Mouse (Mus musculus) forebrain, embryonic 16.5 days (tissue): ENCODE measurements at regions not wholly inside any gene's neighbourhood (a gene's known extent, or its start where the extent isn't known, plus 50 kb on each side); places are given as distances from the start of the nearest gene placed in this dataset.

Experiments
- ATAC-seq: fragments of 200-750 bp; cut with Nextera tagmentation; 2 replicates; pipeline ENCODE4 v1.8.0; 2017; ENCODE audit warnings: mild to moderate bottlenecking, moderate library complexity
- H3K27ac ChIP-seq: fragments of 300-500 bp; sonication (generic); 2 replicates; pipeline ENCODE4 v1.5.1; 2014; ENCODE audit warnings: low read length, control low read depth
- H3K27me3 ChIP-seq: fragments of 300-500 bp; sonication (generic); replicated peaks from 2 replicates; pipeline ENCODE4 v1.6.1; 2014; ENCODE audit warnings: low read length; ENCODE audit not compliant: control insufficient read depth, insufficient read depth
- H3K36me3 ChIP-seq: fragments of 300-500 bp; sonication (generic); 2 replicates; pipeline ENCODE4 v1.6.1; 2014; ENCODE audit not compliant: control insufficient read depth, insufficient read depth
- H3K4me1 ChIP-seq: fragments of 300-500 bp; sonication (generic); replicated peaks from 2 replicates; pipeline ENCODE4 v1.6.1; 2014; ENCODE audit warnings: low read length; ENCODE audit not compliant: control insufficient read depth, insufficient read depth
- H3K4me2 ChIP-seq: fragments of 300-500 bp; sonication (generic); 2 replicates; pipeline ENCODE4 v1.6.1; 2014; ENCODE audit warnings: mild to moderate bottlenecking, low read length, control low read depth
- H3K4me3 ChIP-seq: fragments of 300-500 bp; sonication (generic); replicated peaks from 2 replicates; pipeline ENCODE4 v1.5.1; 2014; ENCODE audit warnings: mild to moderate bottlenecking, low read length, control low read depth
- H3K9ac ChIP-seq: fragments of 300-500 bp; sonication (generic); replicated peaks from 2 replicates; pipeline ENCODE4 v1.6.1; 2014; ENCODE audit warnings: low read depth, low read length, control low read depth
- H3K9me3 ChIP-seq: fragments of 300-500 bp; sonication (generic); 2 replicates; pipeline ENCODE4 v1.6.1; 2016; ENCODE audit warnings: low read length; ENCODE audit not compliant: control insufficient read depth
- WGBS: fragments of 180-500 bp; shearing (Covaris S2); extraction: QIAGEN DNeasy Blood & Tissue Kit; methylation state at CpG from one replicate; pipeline ENCODE4 v1.1.7; 2014; 5-methylcytosine and 5-hydroxymethylcytosine counted together

DNA sequence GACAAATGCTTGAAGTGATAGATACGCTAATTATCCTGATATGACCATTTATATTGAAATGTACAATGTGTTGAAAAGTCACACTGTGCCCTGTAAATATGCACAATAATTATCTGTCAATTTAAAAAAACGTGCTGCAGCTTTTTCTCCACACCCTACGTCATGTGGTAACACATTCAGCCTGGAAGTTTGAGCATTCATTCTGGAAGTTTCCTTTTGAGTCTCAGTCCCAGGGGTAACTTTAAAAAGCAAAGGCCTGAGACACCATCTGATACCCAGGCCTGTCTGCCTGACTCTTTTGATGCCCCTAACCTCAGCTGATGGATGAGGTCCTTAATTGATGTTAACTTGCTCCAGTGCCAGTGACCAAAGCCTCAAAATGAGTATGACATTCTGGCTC is 141.7 kb upstream of the Spdye4c start:
- no peak for ATAC-seq
- 72% methylated on average over 3 of the region's 3 CpGs for WGBS

DNA sequence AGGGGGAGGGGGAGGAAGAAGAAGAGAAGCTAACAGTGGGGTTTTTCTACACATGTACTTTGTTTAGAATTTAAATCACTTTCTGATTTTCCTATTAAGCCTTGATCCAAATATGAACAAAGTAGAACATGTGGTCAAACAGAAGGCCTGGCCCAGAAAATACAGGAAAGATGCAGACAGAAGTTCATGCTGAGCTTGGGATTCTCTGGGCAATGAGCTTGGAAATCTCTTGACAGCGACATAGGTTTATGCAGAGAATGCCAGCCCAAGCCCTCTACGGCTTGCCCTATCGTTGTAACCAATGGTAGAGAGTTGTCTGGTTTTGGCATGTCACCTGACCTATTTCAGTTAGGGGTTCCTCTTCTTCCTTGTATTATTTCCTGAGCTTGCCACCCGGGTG is 141.0 kb upstream of the Spdye4c start:
- ATAC-seq = no peak
- no peaks in the 10 kb centered on the region for H3K4me1 ChIP-seq
- no peaks in the 10 kb centered on the region for H3K27me3 ChIP-seq
- H3K9me3 ChIP-seq = no peaks in the 10 kb centered on the region
- H3K27ac ChIP-seq = no peak overlapping the region
- H3K36me3 ChIP-seq = no peaks in the 10 kb centered on the region
- no peak overlapping the region for H3K9ac ChIP-seq
- no peak overlapping the region for H3K4me2 ChIP-seq
- WGBS = 83% methylated on average over 4 of the region's 4 CpGs
- no peak overlapping the region for H3K4me3 ChIP-seq

More for the DNA sequence above, 141.7 kb upstream of the Spdye4c start:
- Histone ChIP-seq H3K27ac (no peak overlapping the region), H3K27me3 (no peaks in the 10 kb centered on the region), H3K4me3 (no peak overlapping the region), H3K4me2 (no peak overlapping the region), H3K9ac (no peak overlapping the region), H3K36me3 (no peaks in the 10 kb centered on the region), H3K9me3 (no peaks in the 10 kb centered on the region), H3K4me1 (peaks cover 4% of the 10 kb centered on the region)

DNA sequence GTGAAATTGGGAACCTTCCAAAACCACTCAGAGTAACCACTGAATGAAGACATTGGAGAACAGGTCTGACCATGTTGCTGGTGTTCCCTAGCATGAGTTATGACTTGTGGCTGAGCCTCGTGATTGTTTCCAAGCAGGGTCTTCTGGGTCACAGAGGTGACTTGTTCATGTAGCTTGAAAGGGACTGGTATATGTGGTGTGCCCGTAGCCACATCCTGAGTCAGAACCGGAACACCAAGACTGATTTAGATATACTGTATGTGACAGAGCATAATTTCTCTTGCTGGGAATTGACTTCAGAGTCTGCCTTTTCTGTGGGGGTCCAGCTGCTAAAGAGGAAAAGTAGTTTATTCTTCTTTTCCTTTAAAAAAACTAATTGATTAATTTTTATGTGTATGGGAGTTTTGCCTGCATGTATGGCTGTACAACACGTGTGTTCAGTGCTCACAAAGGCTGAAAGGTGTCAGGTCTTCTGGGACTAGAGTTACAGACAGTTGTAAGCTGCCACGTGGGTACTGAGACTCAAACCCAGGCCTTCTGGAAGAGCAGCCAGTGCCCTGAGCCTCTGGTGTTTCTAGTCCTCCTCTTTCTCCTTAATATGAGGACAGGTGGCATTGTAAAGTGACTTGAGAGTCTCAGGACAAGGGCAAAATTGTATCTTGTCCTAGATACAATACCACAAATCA is 139.3 kb upstream of the Spdye4c start:
- H3K9ac ChIP-seq = no peak overlapping the region
- H3K9me3 ChIP-seq = no peaks in the 10 kb centered on the region
- ATAC-seq = no peak
- 79% methylated on average over 5 of the region's 5 CpGs for WGBS
- H3K36me3 ChIP-seq = no peaks in the 10 kb centered on the region
- no peak overlapping the region for H3K4me2 ChIP-seq
- H3K27ac ChIP-seq = no peak overlapping the region
- no peaks in the 10 kb centered on the region for H3K4me1 ChIP-seq
- no peaks in the 10 kb centered on the region for H3K27me3 ChIP-seq
- H3K4me3 ChIP-seq = no peak overlapping the region

DNA sequence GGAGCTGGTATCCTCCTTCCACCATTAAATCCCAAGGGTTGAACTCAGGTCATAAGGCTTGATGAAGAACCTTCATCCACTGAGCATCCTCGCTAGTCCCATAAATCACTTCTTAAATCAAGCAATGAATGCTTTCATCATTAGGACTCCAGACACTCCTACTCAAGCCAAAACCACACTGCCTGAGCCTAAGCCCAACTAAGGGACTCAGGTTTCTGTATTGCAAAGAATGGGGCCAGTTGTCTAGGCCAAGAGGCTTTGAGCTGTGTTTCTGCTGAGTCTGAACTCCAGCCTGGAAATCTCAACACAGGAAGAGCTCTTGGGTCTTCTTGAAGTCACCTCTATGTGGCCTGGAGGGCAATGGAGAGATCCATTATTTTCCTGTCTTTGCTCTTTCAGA is 138.4 kb upstream of the Spdye4c start:
- Histone ChIP-seq H3K36me3 (no peaks in the 10 kb centered on the region), H3K4me1 (no peaks in the 10 kb centered on the region), H3K9ac (no peak overlapping the region), H3K4me2 (no peak overlapping the region), H3K27ac (no peak overlapping the region), H3K9me3 (no peaks in the 10 kb centered on the region), H3K27me3 (no peaks in the 10 kb centered on the region), H3K4me3 (no peak overlapping the region)
- ATAC-seq = no peak
- 100% methylated on average over 1 of the region's 1 CpGs for WGBS

DNA sequence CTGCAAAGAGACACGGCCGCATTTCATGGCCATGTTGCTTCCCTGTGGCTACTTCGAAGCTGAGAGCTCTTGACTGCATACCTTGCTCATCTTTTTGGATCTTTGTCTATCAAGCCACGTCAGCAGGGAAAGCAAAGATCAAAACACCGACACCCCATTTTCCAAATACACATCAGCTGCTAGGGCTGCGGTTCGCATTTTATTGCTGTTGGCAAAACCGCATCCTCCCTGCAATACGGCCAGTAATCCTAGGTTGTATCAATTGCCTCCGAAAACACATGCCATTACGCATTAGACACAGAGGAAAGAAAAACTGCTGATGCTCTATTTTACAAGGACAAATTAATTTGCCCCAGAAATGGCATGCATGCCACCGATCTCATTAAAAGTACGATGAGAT is 136.5 kb upstream of the Spdye4c start:
- Histone ChIP-seq H3K36me3 (no peaks in the 10 kb centered on the region), H3K4me1 (no peaks in the 10 kb centered on the region), H3K4me2 (no peak overlapping the region), H3K27ac (no peak overlapping the region), H3K4me3 (no peak overlapping the region), H3K9me3 (no peaks in the 10 kb centered on the region), H3K9ac (no peak overlapping the region), H3K27me3 (no peaks in the 10 kb centered on the region)
- no peak for ATAC-seq
- WGBS = 90% methylated on average over 13 of the region's 13 CpGs

DNA sequence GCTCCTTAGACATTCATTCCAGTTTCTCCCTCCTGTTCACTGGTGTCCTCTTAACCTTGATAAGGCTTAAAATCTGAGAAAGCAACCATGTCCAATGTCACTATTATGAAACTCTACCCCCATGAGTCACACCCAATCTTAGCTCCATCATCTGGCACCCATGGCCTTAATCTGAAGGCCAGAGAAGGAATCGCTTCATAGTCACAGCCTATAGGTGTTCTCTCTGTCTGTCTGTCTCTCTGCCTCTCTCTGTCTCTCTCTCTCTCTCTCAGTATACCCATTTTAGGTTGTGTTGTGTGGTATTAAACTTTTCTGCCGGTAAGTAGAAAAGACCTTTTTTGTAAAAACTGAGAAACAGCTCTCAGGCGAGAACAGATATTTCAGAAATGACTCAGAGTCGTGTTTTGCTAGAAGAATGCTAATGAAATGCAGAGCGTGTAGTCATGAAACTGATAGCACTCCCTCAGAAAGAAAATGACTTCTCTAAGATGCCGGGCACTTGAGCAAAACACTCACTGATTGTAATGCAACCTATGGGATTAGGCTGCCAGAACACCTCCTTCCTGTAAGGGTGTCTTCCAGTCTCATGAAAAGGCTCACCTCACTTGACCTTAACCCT is 133.3 kb upstream of the Spdye4c start:
- no peak overlapping the region for H3K4me2 ChIP-seq
- H3K9ac ChIP-seq = no peak overlapping the region
- H3K4me3 ChIP-seq = no peak overlapping the region
- H3K27ac ChIP-seq = no peak overlapping the region
- no peaks in the 10 kb centered on the region for H3K4me1 ChIP-seq
- H3K36me3 ChIP-seq = no peaks in the 10 kb centered on the region
- H3K9me3 ChIP-seq = no peaks in the 10 kb centered on the region
- ATAC-seq = no peak
- 81% methylated on average over 6 of the region's 6 CpGs for WGBS
- no peaks in the 10 kb centered on the region for H3K27me3 ChIP-seq

DNA sequence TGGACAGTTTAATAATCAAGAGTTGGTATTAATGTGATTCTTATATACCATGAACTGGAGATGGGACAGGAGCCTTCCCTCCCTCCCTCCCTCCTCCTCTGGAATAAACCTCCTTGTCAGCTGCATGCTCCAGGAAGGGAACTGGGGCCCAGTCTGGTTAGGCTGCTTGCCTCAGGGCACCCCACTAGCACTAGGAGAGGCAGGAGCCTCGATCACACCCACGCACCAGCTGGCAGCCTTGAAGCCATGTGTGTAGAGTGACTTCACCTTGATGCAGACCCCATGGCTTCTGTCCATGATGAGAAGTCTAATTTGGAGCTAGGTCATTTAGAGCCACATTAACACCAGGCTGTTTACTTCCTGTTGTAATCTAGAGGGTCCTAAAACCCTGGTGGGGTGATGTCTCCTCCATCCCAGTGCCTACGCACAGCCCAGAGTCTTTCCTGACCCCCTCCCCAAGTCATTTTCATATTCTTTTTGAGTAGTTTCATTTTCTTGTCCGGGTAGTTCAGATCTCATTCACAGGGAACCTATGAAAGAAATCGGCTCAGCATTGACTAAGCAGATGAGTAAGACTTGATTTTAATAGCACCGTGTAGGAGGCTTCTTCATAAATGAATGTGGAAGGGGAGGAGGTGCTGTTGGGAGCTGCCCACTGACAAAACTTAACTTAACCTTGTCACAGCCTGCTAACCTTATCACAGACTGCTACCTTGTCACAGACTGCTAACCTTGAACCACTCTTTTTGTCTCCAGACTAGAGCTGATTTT is 125.6 kb upstream of the Spdye4c start:
- Histone ChIP-seq H3K9me3 (no peaks in the 10 kb centered on the region), H3K27me3 (no peaks in the 10 kb centered on the region), H3K4me1 (no peaks in the 10 kb centered on the region), H3K4me2 (no peak overlapping the region), H3K9ac (no peak overlapping the region), H3K27ac (no peak overlapping the region), H3K36me3 (no peaks in the 10 kb centered on the region), H3K4me3 (no peak overlapping the region)
- ATAC-seq = no peak
- 84% methylated on average over 6 of the region's 6 CpGs for WGBS

DNA sequence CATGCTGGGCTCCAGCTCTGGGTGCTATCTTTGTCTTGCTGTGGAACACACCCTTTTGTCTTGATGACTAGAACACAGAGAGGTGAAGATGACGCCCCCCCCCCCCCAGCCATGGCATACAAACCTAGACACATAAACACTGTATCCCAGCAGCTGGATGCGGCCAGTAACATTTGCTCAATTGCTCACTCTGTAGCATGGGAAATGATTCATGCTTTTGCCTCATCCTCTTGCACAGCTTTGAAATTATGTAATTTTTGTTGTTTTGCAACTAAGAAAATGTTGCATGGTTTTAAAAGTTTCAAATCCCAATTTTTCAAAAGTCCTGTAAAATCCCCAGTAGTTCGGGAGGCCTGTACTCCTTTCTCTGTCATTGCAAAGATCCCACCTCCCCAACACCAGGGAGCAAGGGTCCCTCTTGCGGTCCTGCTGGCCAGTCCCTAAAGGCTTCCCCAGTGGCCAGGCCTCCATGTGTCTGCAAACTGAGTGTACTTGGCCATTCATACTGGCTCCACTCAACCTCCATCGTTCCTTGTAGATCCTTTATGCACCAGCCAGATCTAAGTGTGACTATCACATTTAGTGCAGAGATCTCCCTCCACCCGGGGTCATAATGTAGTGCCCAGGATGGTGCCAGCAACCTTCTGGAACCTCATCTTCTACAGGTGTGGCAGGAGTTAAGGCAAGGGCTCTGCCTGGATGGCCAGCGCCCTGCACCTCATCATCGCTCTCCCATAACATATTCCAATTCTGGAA is 123.3 kb upstream of the Spdye4c start:
- Histone ChIP-seq H3K27me3 (no peaks in the 10 kb centered on the region), H3K4me3 (no peak overlapping the region), H3K4me2 (no peak overlapping the region), H3K27ac (no peak overlapping the region), H3K4me1 (no peaks in the 10 kb centered on the region), H3K9ac (no peak overlapping the region), H3K9me3 (no peaks in the 10 kb centered on the region), H3K36me3 (no peaks in the 10 kb centered on the region)
- ATAC-seq = no peak
- WGBS = 91% methylated on average over 8 of the region's 8 CpGs

DNA sequence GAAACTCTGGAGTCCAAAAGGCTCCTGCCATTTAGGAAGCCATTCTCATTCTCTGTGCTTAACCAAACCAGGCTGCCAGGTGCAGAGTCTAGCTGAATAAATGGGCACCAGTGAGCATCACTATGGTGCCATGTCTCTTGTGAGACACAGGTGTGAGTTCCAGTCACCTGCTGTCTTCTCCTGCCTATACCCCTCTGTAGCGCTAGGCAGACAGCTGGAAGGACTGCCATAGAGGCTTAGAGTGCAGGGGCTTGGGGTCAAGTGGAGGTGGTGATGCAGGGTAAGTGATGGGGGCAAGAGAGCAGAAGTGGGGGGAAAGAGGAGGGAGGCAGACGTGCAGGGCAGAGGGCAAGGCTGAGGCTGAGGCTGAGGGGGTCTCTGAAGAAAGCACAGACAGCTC is 122.7 kb upstream of the Spdye4c start:
- Histone ChIP-seq H3K4me2 (no peak overlapping the region), H3K9me3 (no peaks in the 10 kb centered on the region), H3K27me3 (no peaks in the 10 kb centered on the region), H3K4me1 (no peaks in the 10 kb centered on the region), H3K9ac (no peak overlapping the region), H3K4me3 (no peak overlapping the region), H3K36me3 (no peaks in the 10 kb centered on the region), H3K27ac (no peak overlapping the region)
- ATAC-seq = no peak
- WGBS = 79% methylated on average over 2 of the region's 2 CpGs
